Mouse (Mus musculus) 3T3-L1 (cell line): Measurements from ENCODE around the gene Zg16.

Source experiments
- DNase-seq: peaks from one replicate; pipeline ENCODE4 v3.0.0-alpha.2; 2015; ENCODE audit warnings: low read depth, low spot score

Gene Zg16

DNA sequence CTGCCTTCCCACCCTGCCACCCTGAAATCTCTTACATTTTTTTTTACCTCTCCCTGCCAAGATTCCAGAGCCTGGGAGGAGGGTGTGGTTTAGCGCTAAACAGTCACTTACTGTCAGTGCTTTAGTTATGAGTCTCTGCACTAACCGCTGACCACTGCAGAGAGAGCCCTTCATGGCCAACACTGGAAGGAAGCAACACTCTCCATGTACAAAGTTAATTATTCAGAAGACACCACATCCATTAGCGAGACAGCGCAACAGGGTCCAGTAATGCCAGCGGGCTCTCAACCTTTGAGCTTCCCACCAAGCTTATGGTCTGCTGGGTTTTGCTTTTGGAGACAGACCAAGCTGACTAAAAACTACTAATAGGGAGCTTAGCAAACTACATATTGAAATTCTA is 10.9 kb downstream of the Zg16 start:
- DNase-seq = peak; percentile 47

DNA sequence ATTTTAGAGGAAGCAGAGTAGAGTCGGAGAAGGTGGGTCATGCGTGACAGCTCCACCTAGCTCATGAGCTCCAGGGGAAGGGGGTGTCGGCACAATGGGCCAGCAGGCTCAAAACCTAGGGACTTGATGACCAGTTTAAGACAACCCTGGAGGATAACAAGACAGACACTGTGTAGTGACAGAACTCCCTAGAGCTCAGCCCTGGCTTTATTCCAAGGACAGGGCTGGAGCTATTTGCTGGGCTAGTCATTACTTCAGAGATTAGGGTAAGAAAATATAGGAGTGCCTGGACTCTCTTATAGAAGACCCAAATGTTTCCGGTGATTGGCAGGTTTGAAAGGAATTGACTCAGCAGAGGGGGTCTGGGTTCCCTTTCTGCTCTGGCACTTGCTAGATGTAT is 13.9 kb downstream of the Zg16 start:
- no peak for DNase-seq

DNA sequence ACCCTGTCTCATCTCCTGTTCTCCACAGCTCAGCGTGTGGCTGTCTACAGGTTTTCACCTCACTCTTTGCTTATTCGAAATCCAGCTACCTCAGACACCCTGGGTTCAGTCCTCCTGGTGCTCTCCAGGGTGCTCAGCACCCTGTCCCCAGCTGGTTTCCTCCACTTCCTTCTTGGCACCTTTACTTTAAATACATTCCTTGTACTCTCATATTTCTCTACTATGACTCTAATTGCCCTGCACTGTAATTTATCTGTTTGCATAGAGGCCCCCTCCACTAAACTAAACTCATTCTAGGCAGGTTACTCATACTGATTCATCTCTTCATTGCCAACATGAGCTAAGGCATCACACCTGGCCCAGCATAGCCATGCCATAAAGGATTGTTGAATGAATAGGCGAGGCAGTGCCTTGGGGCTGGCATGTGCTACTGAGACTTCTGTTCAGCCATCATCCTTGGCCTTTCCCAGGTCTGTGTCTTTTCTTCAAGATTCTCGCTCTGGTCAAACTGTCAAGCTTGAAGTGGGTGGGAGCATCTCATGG is 16.2 kb downstream of the Zg16 start:
- no peak for DNase-seq

DNA sequence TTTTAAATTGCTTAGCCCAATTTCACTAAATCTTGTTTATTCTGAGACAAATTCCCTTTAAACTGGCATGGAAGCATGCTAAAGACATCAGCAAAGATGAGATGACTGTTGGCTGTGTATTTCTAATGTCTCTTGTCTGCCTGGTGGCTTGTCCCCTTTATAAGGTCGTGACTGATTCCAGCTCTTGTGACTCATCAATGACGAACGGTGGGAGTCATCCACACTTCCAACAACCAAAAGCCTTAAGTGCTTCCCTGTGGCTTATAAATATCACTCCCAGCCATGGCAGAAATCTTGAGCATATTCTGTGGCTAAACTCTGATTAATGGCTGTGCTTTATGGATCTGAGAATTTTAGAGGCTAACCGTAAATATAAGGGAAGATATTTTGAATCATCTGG is 20.8 kb downstream of the Zg16 start:
- peak; percentile 34 for DNase-seq

DNA sequence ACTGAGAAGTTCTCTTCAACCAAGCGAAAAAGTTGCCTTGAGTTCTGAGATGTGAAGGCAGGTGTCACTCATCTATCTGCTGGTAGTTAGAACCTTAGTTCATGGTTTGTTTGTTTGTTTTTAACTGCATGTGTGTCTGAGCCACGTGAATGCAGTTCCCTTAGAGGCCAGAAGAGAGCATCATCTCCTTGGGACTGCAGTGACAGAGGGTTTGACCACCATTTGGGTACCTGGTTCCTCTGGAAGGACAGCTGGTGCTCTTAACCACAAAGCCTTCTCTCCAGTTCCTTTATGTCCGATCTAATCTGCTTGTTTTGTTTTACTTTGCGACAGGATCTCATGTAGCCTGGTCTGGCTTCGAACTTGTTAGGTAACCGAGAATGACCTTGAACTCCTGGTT is 21.6 kb downstream of the Zg16 start:
- DNase-seq = no peak

DNA sequence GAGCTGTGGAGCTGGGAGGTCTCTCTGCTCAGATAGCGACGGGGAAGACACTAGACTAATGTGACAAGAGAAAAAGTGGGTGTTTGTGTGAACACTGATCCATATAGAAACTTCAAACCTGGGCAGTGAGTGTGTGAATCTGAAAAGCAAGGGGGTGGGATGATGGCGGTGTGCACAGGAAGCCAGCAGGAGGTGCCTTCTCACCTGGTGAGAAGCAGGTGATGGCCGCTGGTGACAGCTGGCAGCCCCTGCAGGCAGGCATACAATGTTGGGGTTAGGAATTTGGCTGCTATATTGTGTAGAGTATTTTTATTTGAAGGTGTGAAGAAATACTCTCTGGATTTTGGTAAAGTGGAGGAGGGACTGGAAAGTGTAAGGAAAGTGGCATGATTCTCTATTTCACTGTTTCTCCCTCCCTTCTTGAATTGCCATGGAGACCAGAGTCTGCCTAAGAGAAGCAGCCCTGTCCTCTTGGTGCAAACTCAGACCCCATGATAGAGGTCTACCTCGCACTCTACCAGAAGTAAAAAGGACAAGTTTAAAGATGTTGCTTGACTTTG is 32.0 kb downstream of the Zg16 start:
- DNase-seq = no peak

DNA sequence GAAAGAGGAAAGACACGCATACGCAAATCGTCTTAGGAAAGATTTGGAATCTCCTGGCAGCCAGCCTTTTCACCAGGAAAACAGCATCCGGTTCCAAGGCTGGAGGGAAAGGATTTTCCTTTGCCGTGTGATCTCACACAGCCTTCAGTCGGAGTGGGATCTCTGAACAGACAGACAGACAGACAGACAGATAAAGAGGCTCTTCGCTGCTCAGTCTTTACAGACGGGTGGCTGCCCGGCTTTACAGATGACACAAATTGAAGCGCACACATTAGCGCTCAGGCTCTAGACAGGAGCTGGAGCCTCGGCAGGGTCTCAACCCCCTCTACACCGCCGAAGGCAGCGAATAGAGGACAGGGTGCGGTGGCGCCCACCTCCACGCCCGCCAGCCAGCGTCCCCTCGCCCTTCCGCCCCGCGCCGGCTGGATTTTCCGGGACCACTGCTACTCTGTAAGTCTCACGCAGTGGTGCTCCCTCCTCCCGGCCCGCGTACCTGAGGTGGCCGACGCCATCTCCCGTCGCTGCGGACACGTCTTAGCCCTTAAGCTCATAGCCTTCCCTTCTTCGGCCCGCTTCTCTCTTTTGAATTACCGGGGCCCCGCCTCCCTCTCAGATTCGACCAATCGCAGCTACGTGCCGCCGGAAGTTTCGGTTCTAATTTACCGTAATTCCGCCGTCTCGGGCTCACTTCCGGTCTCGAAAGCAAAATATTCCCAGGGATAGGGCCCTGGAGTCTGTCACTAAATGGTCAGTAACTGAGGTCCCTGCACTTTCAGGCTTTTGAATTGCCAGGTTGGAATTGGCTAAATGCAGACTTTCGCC is 45.1 kb downstream of the Zg16 start, which contains the start of gene Kif22:
Kif22 (minus strand) TSS at position 621 of the 822 bp plus-strand sequence.
- DNase-seq = peak; percentile 88

DNA sequence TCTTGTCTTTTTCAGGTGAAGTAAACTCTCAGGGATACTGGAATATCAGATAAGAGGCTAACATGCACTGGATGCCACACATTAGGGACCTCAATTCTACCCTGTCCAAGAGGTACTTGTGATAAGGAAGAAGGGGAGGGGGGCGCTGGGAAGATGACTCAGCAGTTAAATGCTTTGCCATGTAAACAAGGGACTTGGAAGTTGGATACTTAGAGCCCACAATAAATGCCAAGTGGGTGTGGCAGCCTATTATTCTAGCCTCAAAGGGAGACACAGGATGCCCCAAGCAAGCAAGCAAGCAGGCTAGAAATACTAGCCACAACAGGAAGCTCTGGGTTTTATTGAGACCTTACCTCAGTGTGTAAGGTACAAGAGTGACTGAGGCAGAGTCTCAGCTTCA is 55.9 kb downstream of the Zg16 start:
- DNase-seq = peak; percentile 20

DNA sequence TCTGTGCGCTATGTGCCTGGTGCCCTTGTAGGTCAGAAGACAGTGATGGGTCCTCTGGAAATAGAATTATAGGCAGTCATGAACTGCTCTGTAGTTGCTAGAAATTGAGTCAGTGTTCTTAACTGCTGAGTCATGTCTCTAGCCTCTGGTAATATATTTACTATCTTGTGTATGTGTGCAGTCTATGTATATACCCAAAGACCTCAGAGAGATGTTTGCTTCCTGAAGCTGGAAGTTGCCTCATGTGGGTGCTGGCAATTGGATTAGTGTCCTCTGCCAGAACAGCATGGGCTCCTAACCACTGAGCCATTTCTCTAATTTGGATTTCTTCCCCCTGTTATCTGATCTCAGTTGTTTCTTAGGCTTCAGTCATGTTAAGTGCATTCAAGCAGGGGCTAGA is 57.0 kb downstream of the Zg16 start:
- peak; percentile 49 for DNase-seq

DNA sequence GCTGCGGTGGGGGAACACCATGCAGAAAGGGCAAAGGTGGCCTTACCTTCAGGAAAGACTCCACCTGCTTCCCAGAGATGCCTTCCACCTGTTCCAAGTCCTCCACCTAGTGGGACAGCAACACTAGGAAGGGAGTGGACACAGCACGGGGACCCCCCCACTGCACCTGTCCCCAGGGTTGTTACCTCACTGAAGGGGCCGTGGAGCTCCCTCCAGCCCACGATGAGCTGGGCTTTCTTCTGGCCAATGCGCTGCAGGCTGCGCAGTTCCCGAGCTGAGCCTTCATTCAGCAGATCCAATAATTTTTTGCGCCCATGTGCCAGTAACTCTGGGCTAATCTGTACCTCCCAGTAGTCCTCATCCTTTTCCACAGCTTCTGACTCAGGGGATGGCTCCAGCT is 59.2 kb downstream of the Zg16 start:
- no peak for DNase-seq

DNA sequence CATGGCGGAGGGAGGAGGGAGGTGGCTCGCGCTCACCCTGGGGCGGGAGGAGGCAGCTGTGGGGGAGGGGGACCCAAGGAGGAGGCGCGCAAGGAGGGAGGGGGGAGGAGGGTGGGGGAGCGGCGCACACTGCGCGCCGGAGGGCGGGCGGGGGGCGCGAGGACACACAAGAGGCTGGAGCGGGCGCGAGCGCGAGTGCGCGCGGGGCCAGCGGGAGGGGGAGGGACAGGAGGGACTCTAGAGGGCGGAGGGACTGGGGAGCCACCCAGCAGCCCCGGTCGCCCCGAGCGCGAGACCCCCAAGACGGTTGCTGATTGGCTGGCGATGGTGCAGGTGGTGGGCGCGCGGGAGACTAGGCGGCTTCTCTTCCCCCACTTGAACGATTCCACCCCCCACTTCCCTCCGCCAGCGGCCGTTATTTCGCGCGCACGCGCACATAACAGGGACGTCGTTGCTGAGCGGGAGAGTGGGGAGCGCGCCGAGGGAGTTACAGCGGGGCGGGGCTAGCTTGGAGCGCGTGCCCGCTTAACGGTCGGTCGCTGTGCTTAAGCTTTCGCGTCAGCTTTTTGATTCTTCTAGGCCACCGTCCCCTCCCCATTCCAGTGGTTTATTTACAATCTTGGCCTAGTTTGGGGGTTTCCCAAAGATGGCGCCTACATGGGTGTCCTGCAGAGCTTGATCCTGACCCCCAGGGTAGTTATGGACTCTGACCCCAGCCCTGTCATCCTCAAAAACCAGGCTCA is 60.0 kb downstream of the Zg16 start, which contains the start of gene Maz:
Maz (minus strand) TSS at position 54 of the 743 bp plus-strand sequence.
- peak; percentile 96 for DNase-seq

DNA sequence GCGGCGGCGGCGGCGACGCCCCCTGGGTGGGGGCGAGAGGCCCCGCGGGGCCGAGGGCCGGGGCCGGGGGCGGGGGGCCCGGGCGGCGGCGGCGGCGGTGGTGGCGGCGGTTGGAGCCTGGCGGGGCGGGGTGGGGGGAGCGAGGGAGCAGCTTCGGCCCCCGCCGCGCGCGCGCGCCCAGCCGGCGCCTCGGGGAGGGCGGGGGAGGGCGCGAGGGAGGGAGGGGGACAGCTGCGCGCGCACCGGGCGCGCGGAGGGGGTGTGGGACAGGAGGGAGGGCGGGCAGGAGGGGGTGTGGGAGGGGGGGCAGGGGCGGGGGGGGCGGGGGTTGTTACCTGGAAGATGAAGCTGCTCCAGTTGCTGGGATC is 60.5 kb downstream of the Zg16 start:
- no peak for DNase-seq

DNA sequence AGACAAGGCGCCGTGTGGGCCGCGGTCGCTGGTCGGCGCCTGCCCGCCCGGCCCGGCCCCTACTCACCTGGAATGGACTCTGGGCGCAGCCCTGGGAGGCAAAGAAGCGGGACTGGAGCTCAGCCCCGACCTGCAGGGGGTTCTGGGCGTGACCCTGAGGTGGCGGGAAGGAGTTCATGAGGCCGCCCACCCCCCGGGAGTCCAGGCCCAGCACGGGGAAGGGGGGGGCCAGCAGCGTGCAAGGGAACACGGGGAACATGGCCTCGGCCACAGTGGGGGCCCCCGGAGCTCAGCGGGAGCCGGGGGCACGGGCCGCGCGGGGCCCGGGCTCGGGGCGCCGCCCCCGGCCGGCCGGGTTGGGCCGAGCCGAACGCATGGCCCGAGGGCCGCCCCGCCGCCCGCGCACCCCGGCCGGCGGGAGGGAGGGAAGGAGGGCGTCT is 60.9 kb downstream of the Zg16 start:
- DNase-seq = peak; percentile 50

DNA sequence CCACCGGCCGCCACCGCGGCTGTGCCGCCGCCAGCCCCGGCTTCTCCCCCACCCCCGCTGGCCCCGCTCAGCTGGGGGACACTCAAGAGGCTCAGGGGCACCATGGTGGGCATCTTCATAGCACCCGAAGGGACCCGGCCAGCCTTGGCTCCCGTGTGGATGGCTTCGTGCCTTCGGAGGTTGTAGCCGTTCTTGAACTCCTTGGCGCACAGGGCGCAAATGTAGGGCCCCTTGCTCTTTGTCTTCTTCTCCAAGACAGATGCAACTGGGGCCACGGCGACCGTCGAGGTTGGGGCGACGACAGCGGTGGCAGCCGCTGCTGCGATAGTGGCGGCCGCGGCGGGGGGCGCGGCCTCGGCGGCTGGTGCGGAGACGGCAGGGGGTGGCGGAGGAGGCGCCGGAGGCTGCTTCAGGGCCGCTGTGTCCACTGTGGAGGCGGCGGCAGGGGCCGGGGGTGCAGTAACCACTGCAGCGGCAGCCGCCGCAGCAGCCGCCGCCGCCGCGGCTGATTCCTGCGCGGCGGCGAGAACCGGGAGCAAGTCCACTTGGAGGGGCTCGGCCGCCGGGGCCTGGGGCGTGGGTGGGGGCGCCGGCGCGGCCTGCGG is 61.5 kb downstream of the Zg16 start:
- peak; percentile 33 for DNase-seq

DNA sequence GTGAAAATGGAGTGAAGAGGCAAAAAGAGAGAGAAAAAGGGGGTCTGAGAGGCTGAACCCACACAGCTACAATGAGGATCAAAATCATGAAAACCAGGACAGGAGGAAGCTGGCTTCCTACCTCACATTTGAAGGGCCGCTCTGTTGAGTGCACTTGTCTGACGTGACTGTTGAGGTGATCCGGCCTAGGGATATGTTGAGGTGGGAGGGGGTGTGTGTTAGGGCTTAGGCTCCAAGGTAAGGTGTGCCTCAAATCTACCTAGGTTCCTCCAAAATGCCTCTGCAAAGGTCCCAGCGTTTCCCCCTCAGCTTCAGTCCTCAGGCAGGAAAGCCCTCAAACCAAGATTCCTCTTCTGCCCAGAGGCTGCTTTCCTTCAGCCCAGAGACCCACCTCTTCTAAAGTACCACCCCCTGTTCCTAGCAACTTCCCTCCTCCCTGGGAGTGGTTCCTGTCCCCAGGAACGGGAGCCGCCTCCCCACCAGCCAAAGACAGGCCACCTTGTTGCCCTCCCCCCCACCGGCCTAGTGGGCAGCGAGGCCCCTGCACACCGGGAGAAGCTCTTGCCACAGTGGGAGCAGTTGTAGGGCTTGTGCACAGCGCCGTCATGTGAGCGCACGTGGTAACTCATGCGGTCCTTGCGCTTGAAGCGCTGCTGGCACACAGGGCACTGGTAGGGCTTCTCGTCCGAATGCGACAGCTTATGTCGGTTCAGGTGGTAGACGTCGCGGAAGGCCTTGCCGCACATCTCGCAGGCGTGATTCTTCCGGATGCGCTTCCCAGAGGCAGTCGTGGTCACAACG is 62.2 kb downstream of the Zg16 start:
- DNase-seq = peak; percentile 77

DNA sequence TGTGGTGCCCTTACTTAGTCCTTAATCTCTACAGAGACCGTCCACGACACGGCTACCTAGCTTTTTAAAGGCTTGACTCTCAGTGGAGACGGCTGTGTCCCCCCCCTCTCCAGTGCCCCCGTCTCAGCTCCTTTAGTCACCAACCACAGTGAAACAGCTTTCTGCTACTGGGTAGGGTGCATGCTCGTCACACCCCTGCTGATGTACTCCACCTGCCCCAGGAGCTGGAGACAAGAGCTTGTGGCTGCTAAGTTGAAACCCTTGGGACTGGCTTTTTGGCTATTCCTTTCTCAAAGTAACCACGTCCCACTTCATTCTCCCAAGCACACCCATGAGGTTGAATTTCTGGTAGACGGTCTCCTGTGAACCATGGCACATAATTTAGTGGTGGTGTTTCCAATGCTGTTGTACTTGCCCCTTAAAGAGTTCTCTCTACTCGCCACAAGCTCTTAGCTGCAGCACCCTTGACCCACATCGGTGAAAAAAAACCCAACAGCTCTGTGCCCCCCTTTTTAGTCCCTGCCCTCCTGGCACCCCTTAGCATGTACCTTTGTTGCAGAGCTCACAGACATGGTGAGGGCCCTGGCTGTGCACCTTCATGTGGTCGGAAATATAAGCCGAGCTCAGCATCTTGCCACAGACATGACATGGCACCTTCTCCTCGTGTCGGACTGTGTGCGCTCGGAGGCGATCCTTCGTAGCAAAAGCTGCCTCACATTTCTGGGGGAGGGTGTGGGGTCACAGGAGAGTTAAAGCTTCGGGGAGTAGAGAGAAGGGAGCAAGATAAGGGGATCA is 63.0 kb downstream of the Zg16 start:
- DNase-seq = peak; percentile 23

DNA sequence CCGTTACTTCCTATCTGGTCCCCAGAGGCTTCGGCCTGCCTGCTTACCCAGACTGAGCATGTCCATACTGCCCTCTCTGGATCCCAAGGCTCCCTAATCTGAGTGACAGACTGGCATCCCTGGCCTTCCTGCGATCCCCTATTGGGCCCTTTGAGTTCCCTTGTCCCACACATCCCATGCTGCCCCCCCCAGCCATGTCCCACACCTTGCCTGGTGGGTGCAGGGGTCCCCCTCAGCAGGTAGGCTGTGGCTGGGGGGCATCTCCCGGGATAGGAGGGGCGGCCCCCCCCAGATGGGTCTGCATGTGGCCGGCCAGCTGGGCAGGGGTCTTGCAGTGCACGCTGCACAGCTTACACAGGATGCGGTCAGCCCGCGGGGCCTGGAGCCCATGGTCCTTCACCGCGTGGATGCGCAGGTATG is 63.8 kb downstream of the Zg16 start:
- no peak for DNase-seq

DNA sequence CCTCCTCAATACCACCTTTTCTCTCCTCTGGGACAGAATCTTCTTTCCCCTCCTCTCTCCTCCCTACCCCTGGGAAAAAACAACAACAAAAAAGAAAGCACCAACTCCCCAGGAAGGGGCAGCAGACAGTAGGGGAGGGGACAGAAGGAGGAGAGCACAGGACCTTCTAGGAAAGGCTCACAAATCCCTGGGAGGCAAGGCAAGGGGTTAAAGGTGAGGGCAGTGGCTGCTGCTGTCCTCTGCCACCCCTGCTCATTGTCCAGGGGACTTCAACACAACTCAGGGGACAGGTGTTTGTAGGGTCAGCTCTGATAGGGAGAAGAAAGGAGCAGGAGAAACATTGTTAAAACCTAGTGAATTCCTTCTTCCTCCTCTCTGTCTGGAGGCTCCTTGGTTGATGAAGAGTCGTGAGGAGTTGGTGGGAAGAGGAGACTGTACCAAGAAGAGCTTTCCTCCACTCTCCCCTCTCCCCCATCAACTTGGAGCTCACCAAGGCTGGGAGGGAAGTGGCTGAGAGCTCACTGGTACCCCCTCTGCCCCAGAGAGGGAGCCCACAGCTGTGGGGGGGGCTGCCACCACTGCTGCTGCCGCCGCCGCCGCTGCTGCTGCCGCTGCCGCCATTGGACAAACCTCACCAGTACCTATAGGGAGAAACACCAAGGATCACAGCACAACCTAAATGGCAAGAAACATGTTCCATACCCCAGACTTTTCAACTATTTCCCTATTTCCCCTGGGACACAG is 64.4 kb downstream of the Zg16 start:
- no peak for DNase-seq
